Mouse (Mus musculus) forebrain, embryonic 14.5 days (tissue): ENCODE measurements at regions not wholly inside any gene's neighbourhood (a gene's known extent, or its start where the extent isn't known, plus 50 kb on each side); places are given as distances from the start of the nearest gene placed in this dataset.

ENCODE experiments used
- ATAC-seq: fragments of 200-750 bp; cut with Nextera tagmentation; 2 replicates; pipeline ENCODE4 v1.8.0; 2017; ENCODE audit warnings: mild to moderate bottlenecking, moderate library complexity
- DNase-seq: peaks from one replicate; pipeline ENCODE4 v3.0.0-alpha.2; 2015; ENCODE audit warnings: low spot score
- H3K27ac ChIP-seq: fragments of 300-500 bp; sonication (generic); 2 replicates; pipeline ENCODE4 v1.5.1; 2014; ENCODE audit warnings: low read depth, mild to moderate bottlenecking, control low read depth, low read length, moderate library complexity
- H3K27me3 ChIP-seq: fragments of 300-500 bp; sonication (generic); replicated peaks from 2 replicates; pipeline ENCODE4 v1.6.1; 2014; ENCODE audit warnings: low read length, control low read depth, mixed read lengths; ENCODE audit not compliant: control insufficient read depth, insufficient read depth
- H3K36me3 ChIP-seq: fragments of 300-500 bp; sonication (generic); 2 replicates; pipeline ENCODE4 v1.6.1; 2014; ENCODE audit warnings: low read length, control low read depth; ENCODE audit not compliant: control insufficient read depth, insufficient read depth
- H3K4me1 ChIP-seq: fragments of 300-500 bp; sonication (generic); 2 replicates; pipeline ENCODE4 v1.6.1; 2014; ENCODE audit warnings: antibody characterized with exemption, low read length, control low read depth; ENCODE audit not compliant: control insufficient read depth, insufficient read depth
- H3K4me2 ChIP-seq: fragments of 300-500 bp; sonication (generic); 2 replicates; pipeline ENCODE4 v1.6.1; 2014; ENCODE audit warnings: mild to moderate bottlenecking, control low read depth, low read length
- H3K4me3 ChIP-seq: fragments of 300-500 bp; sonication (generic); 2 replicates; pipeline ENCODE4 v1.5.1; 2014; ENCODE audit warnings: low read depth, low read length, control low read depth
- H3K9ac ChIP-seq: fragments of 300-500 bp; sonication (generic); 2 replicates; pipeline ENCODE4 v1.6.1; 2014; ENCODE audit warnings: mild to moderate bottlenecking, low read length, control low read depth, moderate library complexity
- H3K9me3 ChIP-seq: fragments of 300-500 bp; sonication (generic); replicated peaks from 2 replicates; pipeline ENCODE4 v1.6.1; 2016; ENCODE audit warnings: low read length, control low read depth, mixed read lengths; ENCODE audit not compliant: control insufficient read depth
- WGBS: fragments of 180-500 bp; shearing (Covaris S2); extraction: QIAGEN DNeasy Blood & Tissue Kit; methylation state at CpG from one replicate; pipeline ENCODE4 v1.1.7; 2014; 5-methylcytosine and 5-hydroxymethylcytosine counted together

GRCm38 (mm10) chr14:17081904-17082303 is 262.9 kb upstream of the Rarb start:
- 22% methylated on average over 2 of the region's 2 CpGs for WGBS
- no peak overlapping the region for H3K4me2 ChIP-seq
- no peaks in the 10 kb centered on the region for H3K9me3 ChIP-seq
- no peak overlapping the region for H3K9ac ChIP-seq
- H3K27ac ChIP-seq, result no peak overlapping the region
- no peaks in the 10 kb centered on the region for H3K36me3 ChIP-seq
- DNase-seq (no peak), ATAC-seq (no peak)
- no peak overlapping the region for H3K4me3 ChIP-seq
- H3K27me3 ChIP-seq, result no peaks in the 10 kb centered on the region
- H3K4me1 ChIP-seq, result no peaks in the 10 kb centered on the region

DNA sequence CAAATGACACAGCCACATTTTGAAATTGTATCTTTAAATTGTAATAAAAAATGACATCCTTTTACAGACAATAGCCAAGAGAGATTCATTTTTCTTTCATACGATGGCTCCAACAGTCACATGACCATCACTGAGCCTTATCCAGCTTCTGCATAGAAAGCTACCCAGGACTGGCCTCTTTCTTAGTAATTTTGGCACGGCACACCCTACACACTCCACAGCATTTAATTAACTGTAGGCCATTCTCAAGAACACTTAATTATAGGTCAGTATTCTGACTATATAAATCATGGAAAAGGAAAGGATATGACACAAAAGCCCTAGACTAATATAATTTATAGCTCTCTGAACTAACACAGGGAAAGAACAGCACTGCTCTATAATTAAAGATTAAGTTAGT is 260.6 kb upstream of the Rarb start:
- WGBS, result 54% methylated on average over 2 of the region's 2 CpGs
- ATAC-seq (no peak), DNase-seq (no peak)
- Histone ChIP-seq H3K9ac (no peak overlapping the region), H3K27me3 (no peaks in the 10 kb centered on the region), H3K27ac (no peak overlapping the region), H3K9me3 (no peaks in the 10 kb centered on the region), H3K4me2 (no peak overlapping the region), H3K36me3 (no peaks in the 10 kb centered on the region), H3K4me1 (no peaks in the 10 kb centered on the region), H3K4me3 (no peak overlapping the region)

DNA sequence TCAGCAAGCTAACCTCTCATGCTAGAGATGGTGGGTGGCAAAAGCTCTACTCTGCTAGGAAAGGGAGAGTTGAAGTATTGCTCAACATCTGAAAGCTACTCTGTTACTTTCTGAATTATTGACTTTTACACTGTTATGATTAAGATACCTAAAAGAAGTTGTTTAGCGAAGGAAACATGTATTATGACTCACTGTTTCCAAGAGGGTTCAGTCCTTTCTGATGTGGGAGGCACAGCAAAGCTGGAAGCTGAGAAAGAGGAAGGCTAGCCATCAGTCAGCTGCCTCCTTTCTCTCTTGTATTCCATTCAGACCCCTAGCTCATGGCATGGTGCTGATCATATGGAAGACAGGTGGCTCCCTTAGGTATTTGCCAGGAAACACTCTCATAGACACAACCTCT is 242.4 kb upstream of the Rarb start:
- H3K9me3 ChIP-seq, result no peaks in the 10 kb centered on the region
- H3K4me3 ChIP-seq, result no peak overlapping the region
- no peak overlapping the region for H3K4me2 ChIP-seq
- H3K4me1 ChIP-seq, result no peaks in the 10 kb centered on the region
- H3K27me3 ChIP-seq, result no peaks in the 10 kb centered on the region
- H3K27ac ChIP-seq, result no peak overlapping the region
- 81% methylated on average over 1 of the region's 1 CpGs for WGBS
- no peak for DNase-seq
- H3K36me3 ChIP-seq, result no peaks in the 10 kb centered on the region
- H3K9ac ChIP-seq, result no peak overlapping the region
- ATAC-seq, result no peak

DNA sequence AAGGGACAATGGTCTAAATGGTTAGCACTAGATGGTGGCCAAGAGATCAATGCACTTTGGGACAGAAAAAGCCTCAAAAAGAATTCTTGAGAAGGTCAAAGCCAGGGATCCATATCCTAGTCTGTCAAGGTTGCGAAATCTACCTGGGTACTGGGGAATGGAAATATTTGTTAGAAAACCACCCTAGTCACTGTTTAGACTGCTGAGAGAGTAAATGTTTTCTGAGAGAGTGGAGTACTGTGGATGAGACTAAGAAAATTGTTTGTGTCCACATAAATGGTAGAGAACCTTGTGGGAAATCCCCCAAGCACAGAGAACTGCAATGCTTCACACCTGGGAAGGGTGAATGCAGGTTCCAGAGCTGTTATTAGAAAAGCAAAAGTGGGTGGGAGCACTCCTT is 239.5 kb upstream of the Rarb start:
- no peaks in the 10 kb centered on the region for H3K9me3 ChIP-seq
- 96% methylated on average over 1 of the region's 1 CpGs for WGBS
- DNase-seq, result no peak
- H3K27ac ChIP-seq, result no peak overlapping the region
- H3K36me3 ChIP-seq, result no peaks in the 10 kb centered on the region
- no peaks in the 10 kb centered on the region for H3K27me3 ChIP-seq
- no peak for ATAC-seq
- H3K4me1 ChIP-seq, result no peaks in the 10 kb centered on the region
- no peak overlapping the region for H3K4me3 ChIP-seq
- no peak overlapping the region for H3K9ac ChIP-seq
- H3K4me2 ChIP-seq, result no peak overlapping the region

GRCm38 (mm10) chr14:17057355-17057754 is 238.4 kb upstream of the Rarb start:
- 93% methylated on average over 3 of the region's 3 CpGs for WGBS
- no peak overlapping the region for H3K4me2 ChIP-seq
- no peak overlapping the region for H3K4me3 ChIP-seq
- DNase-seq (no peak), ATAC-seq (no peak)
- no peaks in the 10 kb centered on the region for H3K4me1 ChIP-seq
- no peaks in the 10 kb centered on the region for H3K9me3 ChIP-seq
- no peaks in the 10 kb centered on the region for H3K27me3 ChIP-seq
- no peak overlapping the region for H3K9ac ChIP-seq
- no peak overlapping the region for H3K27ac ChIP-seq
- no peaks in the 10 kb centered on the region for H3K36me3 ChIP-seq

GRCm38 (mm10) chr14:17055741-17056140 is 236.8 kb upstream of the Rarb start:
- ATAC-seq, result no peak
- H3K9me3 ChIP-seq, result no peaks in the 10 kb centered on the region
- 65% methylated on average over 1 of the region's 1 CpGs for WGBS

GRCm38 (mm10) chr14:17054381-17054780 is 235.4 kb upstream of the Rarb start:
- Histone ChIP-seq H3K27ac (no peak overlapping the region), H3K9me3 (no peaks in the 10 kb centered on the region), H3K27me3 (no peaks in the 10 kb centered on the region), H3K4me1 (no peaks in the 10 kb centered on the region), H3K9ac (no peak overlapping the region), H3K4me3 (no peak overlapping the region), H3K4me2 (no peak overlapping the region), H3K36me3 (no peaks in the 10 kb centered on the region)
- ATAC-seq, result no peak
- no peak for DNase-seq
- WGBS, result 77% methylated on average over 3 of the region's 3 CpGs

More at GRCm38 (mm10) chr14:17055741-17056140, 236.8 kb upstream of the Rarb start:
- Histone ChIP-seq H3K27ac (no peak overlapping the region), H3K36me3 (no peaks in the 10 kb centered on the region), H3K27me3 (no peaks in the 10 kb centered on the region), H3K4me3 (no peak overlapping the region), H3K4me2 (no peak overlapping the region), H3K4me1 (no peaks in the 10 kb centered on the region), H3K9ac (no peak overlapping the region)
- DNase-seq, result no peak

DNA sequence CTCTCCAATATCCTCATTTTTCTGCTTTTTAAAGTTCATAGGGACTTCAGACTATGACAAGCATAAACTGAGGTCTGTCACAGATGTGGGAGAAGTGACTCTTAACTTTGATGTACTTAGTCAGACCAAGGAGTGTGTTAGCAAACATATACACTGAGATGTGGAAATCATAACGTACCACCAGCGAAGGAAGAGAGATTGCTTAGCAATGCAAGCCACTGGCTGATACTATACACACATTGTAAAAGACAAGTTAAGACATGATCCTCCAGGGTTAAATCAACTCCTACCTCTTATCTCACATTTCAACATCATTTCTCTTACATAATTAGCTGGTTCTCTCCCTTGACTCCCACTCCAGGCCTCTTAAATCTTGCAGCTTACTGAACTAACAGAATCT is 227.9 kb upstream of the Rarb start:
- H3K27me3 ChIP-seq, result no peaks in the 10 kb centered on the region
- H3K4me2 ChIP-seq, result no peak overlapping the region
- no peaks in the 10 kb centered on the region for H3K4me1 ChIP-seq
- no peak for DNase-seq
- no peak overlapping the region for H3K9ac ChIP-seq
- no peaks in the 10 kb centered on the region for H3K9me3 ChIP-seq
- no peak overlapping the region for H3K4me3 ChIP-seq
- H3K27ac ChIP-seq, result no peak overlapping the region
- ATAC-seq, result no peak
- H3K36me3 ChIP-seq, result no peaks in the 10 kb centered on the region
- 92% methylated on average over 2 of the region's 2 CpGs for WGBS

DNA sequence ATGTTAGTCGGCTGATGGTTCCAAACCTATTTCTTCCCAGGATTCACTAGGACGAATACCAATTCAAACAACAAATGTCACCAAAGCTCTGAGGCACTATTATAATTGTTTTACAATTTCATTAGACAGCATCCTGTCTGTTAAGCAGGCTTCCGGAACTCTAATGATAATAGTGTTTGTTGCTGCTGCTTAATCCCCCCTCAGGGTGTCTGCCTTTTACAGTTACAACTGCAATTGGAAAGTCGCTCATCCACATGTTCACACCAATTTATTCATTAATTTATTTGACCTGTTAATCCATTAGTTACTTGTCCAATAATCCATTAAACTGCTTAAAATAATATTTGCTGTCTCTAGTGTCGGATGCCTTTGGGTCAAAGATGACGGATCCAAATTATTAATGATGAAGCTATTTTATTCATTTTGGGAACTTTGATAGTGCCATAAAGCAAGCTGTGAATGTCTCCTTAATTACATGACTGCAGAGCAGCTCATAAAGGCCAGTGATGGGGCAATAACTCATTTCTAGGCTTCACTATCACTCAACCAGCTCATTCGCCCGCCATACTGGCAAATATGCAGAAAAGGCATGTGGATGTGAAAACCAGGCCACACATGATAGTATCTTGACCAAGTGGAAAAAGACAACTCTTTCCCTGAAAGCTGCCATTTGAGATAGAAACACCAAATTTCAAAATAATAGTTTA is 226.6 kb upstream of the Rarb start:
- ATAC-seq, result no peak
- Histone ChIP-seq H3K4me2 (no peak overlapping the region), H3K27ac (no peak overlapping the region), H3K9ac (no peak overlapping the region), H3K27me3 (no peaks in the 10 kb centered on the region), H3K4me3 (no peak overlapping the region), H3K4me1 (no peaks in the 10 kb centered on the region), H3K36me3 (no peaks in the 10 kb centered on the region), H3K9me3 (no peaks in the 10 kb centered on the region)
- 85% methylated on average over 8 of the region's 8 CpGs for WGBS
- DNase-seq, result no peak
